Mouse (Mus musculus): ENCODE results near the gene Brms1. TPM values are rescaled to one million over a fixed set of nuclear protein-coding genes. Genes with fewer than 3 reads are reported as not detected.

Gene Brms1
- polyA plus RNA-seq, 1 experiment from 2014 or later: 26.8 TPM

DNA sequence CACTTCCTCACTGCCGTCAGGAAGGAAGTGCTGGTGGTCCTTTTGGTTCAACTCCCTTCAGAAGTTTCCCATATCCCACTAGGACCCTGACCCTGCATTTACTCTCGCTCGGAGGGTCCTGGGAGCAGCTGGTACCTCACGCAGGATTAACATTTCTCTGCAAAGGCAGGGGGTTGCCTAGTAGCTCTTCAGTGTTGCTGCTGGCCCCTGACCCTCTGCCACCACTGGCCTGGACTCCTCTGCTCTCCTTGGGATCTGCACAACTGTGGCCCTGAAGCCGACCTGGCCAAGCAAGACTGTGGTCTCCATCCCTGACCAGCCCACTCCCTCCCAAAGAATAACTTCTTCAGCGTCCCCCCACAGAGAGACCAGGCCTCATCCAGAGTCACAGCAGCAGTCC lies 8.2 kb downstream of the Brms1 start:
- 51% methylated on average over 6 of the region's 6 CpGs for WGBS
- no peak overlapping the region for H3K4me2 ChIP-seq (ENCODE audit: low read length)
- H3K4me1 ChIP-seq (ENCODE audit: control insufficient read depth, insufficient read depth, low read length): peaks cover 10% of the 10 kb centered on the region
- H3K27ac ChIP-seq (ENCODE audit: low read length): no peak overlapping the region
- H3K36me3 ChIP-seq (ENCODE audit: control insufficient read depth, insufficient read depth, low read length): no peaks in the 10 kb centered on the region; the same call in 1 of the 2 replicates
- no peak overlapping the region for H3K4me3 ChIP-seq (ENCODE audit: low read depth, low read length)
- H3K27me3 ChIP-seq (ENCODE audit: control insufficient read depth, insufficient read depth, low read depth, low read length): peaks cover 33% of the 10 kb centered on the region
- H3K9ac ChIP-seq (ENCODE audit: low read depth, low read length): no peak overlapping the region
- no peak for ATAC-seq
- H3K9me3 ChIP-seq (replicated peaks; ENCODE audit: control insufficient read depth, low read length, poor library complexity, severe bottlenecking): no peaks in the 10 kb centered on the region

DNA sequence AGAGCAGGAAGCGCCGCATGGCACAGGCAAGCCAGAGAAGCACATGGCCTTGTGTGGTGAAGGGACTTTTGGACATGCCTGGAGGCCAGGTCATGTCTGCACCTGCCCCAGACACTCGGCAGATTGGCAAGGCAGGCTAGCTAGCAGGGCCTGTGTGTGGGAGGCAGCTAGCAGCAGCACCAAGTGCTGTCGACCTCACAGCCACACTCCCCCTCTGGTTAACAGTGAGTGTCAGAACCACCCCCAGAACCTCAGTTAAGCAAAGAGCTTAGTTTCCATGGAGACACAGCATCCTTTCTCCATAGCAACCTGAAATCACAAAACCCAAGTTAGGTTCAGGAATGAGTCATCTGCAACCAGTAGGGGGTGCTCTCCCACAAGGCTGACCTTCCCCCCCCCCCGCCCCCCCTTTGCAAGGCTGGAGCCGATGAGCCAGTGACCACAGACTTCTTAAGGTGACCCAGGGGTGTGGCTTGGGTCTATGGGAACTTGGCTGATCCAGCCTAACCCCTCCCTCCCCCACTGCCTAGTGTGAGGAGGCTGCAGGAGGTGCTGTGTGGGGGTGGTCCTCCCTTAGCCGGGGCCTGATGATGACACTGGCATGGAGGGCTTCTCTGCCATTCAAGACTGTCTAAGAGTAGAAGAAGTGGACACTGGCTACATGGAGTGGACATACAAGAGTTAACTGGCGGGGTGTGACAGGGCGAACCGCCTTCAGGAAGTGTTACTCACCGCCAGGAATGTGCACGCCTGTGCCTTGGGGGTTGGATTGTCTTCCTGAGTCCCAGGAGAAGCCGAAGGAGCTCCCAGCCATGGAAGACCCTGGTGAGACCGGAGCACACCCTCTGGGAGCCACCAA lies 9.1 kb downstream of the Brms1 start, which contains the start of gene Rin1:
Gene Rin1 (plus strand): TSS at position 435 of the 859 bp plus-strand sequence.
- no peaks in the 10 kb centered on the region; the same call in 1 of the 2 replicates for H3K36me3 ChIP-seq (ENCODE audit: control insufficient read depth, insufficient read depth, low read length)
- H3K4me2 ChIP-seq (ENCODE audit: low read length): peak within 1 kb of the TSS; percentile 12; the same call in 1 of the 2 replicates
- 18% methylated on average over 13 of the region's 14 CpGs for WGBS
- H3K4me1 ChIP-seq (ENCODE audit: control insufficient read depth, insufficient read depth, low read length): peaks cover 10% of the 10 kb centered on the region
- H3K9me3 ChIP-seq (replicated peaks; ENCODE audit: control insufficient read depth, low read length, poor library complexity, severe bottlenecking): no peaks in the 10 kb centered on the region
- H3K9ac ChIP-seq (ENCODE audit: low read depth, low read length): peak within 1 kb of the TSS; percentile 36; the same call in 1 of the 2 replicates
- no peak within 1 kb of the TSS for H3K27ac ChIP-seq (ENCODE audit: low read length)
- H3K4me3 ChIP-seq (ENCODE audit: low read depth, low read length): no peak within 1 kb of the TSS
- peaks cover 35% of the 10 kb centered on the region for H3K27me3 ChIP-seq (ENCODE audit: control insufficient read depth, insufficient read depth, low read depth, low read length)
- ATAC-seq: peak; percentile 60

DNA sequence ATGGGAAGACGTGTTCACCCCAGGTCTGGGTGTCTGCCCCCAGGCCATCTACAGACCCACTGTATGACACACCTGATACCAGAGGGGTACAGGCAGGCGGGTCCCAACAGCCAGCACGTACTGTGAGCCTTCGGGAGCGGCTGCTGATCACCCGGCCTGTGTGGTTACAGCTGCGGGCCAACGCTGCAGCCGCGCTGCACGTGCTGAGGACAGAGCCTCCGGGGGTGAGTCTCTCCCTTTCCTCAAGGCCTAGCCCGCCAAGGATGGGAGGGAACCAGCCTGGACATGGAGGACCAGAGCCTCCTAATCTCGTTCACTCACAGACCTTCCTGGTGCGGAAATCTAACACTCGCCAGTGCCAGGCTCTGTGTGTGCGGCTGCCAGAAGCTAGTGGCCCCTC lies 9.9 kb downstream of the Brms1 start:
- Histone ChIP-seq H3K27ac (ENCODE audit: low read length) (no peak overlapping the region), H3K4me3 (ENCODE audit: low read depth, low read length) (no peak overlapping the region), H3K27me3 (ENCODE audit: control insufficient read depth, insufficient read depth, low read depth, low read length) (peaks cover 35% of the 10 kb centered on the region), H3K9me3 (replicated peaks; ENCODE audit: control insufficient read depth, low read length, poor library complexity, severe bottlenecking) (no peaks in the 10 kb centered on the region), H3K4me1 (ENCODE audit: control insufficient read depth, insufficient read depth, low read length) (peaks cover 10% of the 10 kb centered on the region), H3K9ac (ENCODE audit: low read depth, low read length) (peak overlapping the region; percentile 36; the same call in 1 of the 2 replicates), H3K36me3 (ENCODE audit: control insufficient read depth, insufficient read depth, low read length) (no peaks in the 10 kb centered on the region; the same call in 1 of the 2 replicates), H3K4me2 (ENCODE audit: low read length) (peak overlapping the region; percentile 9; the same call in 1 of the 2 replicates)
- WGBS: 10% methylated on average over 17 of the region's 17 CpGs
- no peak for ATAC-seq

DNA sequence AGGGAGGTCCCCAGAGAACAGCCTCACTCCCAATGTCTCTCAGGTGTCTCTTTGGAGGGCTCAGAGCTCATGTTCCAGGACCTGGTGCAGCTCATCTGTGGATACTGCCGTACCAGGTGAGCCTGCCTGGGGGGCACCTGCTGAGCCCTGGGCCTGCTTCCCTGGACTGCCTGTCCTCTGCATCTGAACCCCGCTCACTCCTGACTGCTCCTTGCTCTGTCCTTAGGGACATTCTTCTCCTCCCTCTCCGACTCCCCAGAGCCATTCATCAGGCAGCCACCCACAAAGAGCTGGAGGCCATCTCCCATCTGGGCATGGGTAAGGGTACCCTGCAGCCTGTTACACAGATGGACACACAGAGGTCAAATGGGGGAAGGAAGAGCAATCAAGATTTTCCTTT lies 10.4 kb downstream of the Brms1 start:
- peaks cover 13% of the 10 kb centered on the region for H3K4me1 ChIP-seq (ENCODE audit: control insufficient read depth, insufficient read depth, low read length)
- WGBS: 43% methylated on average over 3 of the region's 3 CpGs
- no peak overlapping the region for H3K27ac ChIP-seq (ENCODE audit: low read length)
- no peak for ATAC-seq
- H3K4me3 ChIP-seq (ENCODE audit: low read depth, low read length): no peak overlapping the region
- peaks cover 35% of the 10 kb centered on the region for H3K27me3 ChIP-seq (ENCODE audit: control insufficient read depth, insufficient read depth, low read depth, low read length)
- peak overlapping the region; percentile 36; the same call in 1 of the 2 replicates for H3K9ac ChIP-seq (ENCODE audit: low read depth, low read length)
- no peaks in the 10 kb centered on the region; the same call in 1 of the 2 replicates for H3K36me3 ChIP-seq (ENCODE audit: control insufficient read depth, insufficient read depth, low read length)
- no peak overlapping the region for H3K4me2 ChIP-seq (ENCODE audit: low read length)
- no peaks in the 10 kb centered on the region for H3K9me3 ChIP-seq (replicated peaks; ENCODE audit: control insufficient read depth, low read length, poor library complexity, severe bottlenecking)

DNA sequence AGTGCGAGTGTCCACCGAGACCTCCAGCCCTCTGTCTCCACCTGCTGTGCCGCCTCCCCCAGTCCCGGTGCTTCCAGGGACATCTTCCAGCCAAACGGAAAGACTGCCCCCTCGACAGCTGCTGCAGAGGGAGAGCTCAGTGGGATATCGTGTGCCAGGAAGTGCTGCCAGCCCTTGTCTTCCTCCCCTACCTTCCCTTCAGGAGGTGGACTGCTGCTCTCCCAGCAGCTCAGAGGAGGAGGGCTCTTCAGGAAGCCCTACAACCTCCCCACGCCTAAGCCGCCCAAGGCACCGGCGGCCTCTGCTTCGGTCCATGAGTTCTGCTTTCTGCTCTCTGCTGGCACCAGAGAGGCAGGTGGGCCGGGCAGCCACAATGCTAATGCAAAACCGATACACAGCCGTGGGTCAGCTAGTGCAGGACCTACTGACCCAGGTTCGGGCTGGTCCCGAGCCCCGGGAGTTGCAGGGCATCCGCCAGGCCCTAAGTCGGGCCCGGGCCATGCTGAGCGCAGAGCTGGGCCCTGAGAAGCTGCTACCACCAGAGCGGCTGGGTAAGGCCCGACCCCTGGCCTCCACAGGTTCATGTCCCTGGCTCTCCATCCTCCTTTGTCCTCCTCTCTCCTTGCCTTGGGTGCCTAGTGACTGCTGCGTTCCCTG lies 11.1 kb downstream of the Brms1 start:
- H3K36me3 ChIP-seq (ENCODE audit: control insufficient read depth, insufficient read depth, low read length): no peaks in the 10 kb centered on the region; the same call in 1 of the 2 replicates
- H3K4me2 ChIP-seq (ENCODE audit: low read length): no peak overlapping the region
- no peak for ATAC-seq
- peaks cover 35% of the 10 kb centered on the region for H3K27me3 ChIP-seq (ENCODE audit: control insufficient read depth, insufficient read depth, low read depth, low read length)
- no peaks in the 10 kb centered on the region for H3K9me3 ChIP-seq (replicated peaks; ENCODE audit: control insufficient read depth, low read length, poor library complexity, severe bottlenecking)
- no peak overlapping the region for H3K27ac ChIP-seq (ENCODE audit: low read length)
- 34% methylated on average over 25 of the region's 25 CpGs for WGBS
- no peak overlapping the region for H3K4me3 ChIP-seq (ENCODE audit: low read depth, low read length)
- H3K9ac ChIP-seq (ENCODE audit: low read depth, low read length): no peak overlapping the region
- H3K4me1 ChIP-seq (ENCODE audit: control insufficient read depth, insufficient read depth, low read length): peaks cover 13% of the 10 kb centered on the region

DNA sequence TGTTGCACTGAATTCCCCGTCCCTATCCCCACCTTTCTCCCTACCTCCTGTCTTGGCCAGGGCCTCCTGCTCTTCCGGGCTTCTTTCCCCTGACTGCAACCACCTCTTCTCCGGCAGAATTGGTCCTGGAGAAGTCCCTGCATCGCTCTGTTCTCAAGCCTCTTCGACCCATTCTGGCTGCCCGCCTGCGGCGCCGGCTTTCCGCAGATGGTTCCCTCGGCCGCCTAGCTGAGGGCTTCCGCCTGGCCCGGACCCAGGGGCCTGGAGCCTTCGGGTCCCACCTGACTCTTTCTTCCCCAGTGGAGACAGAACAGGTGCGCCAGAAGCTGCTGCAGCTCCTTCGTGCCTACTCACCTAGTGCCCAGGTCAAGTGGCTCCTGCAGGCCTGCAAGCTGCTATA lies 11.7 kb downstream of the Brms1 start:
- WGBS: 59% methylated on average over 17 of the region's 17 CpGs
- no peaks in the 10 kb centered on the region for H3K9me3 ChIP-seq (replicated peaks; ENCODE audit: control insufficient read depth, low read length, poor library complexity, severe bottlenecking)
- peaks cover 13% of the 10 kb centered on the region for H3K4me1 ChIP-seq (ENCODE audit: control insufficient read depth, insufficient read depth, low read length)
- no peak overlapping the region for H3K4me2 ChIP-seq (ENCODE audit: low read length)
- no peak overlapping the region for H3K27ac ChIP-seq (ENCODE audit: low read length)
- H3K27me3 ChIP-seq (ENCODE audit: control insufficient read depth, insufficient read depth, low read depth, low read length): peaks cover 35% of the 10 kb centered on the region
- no peaks in the 10 kb centered on the region; the same call in 1 of the 2 replicates for H3K36me3 ChIP-seq (ENCODE audit: control insufficient read depth, insufficient read depth, low read length)
- no peak overlapping the region for H3K4me3 ChIP-seq (ENCODE audit: low read depth, low read length)
- no peak overlapping the region for H3K9ac ChIP-seq (ENCODE audit: low read depth, low read length)
- no peak for ATAC-seq

DNA sequence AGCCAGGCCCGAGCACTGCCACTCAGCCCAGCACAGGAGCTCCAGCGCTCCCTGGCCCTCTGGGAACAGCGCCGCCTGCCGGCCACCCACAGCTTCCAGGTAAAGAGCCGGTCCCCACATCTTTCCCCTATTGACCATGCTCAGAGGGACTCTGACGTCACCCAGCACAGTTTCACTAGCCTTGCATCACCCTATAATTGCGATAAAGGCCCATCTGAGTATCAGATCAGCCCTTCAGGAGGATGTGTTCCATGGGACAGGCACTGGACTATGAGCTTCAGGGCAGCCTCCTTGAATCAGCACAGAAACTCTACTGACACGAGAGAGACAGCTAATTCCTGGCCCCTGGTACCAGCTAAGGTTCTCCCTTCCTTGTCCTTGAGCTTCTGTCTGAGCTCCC lies 12.8 kb downstream of the Brms1 start:
- H3K9ac ChIP-seq (ENCODE audit: low read depth, low read length): no peak overlapping the region
- H3K27ac ChIP-seq (ENCODE audit: low read length): no peak overlapping the region
- H3K4me3 ChIP-seq (ENCODE audit: low read depth, low read length): no peak overlapping the region
- H3K4me2 ChIP-seq (ENCODE audit: low read length): no peak overlapping the region
- H3K27me3 ChIP-seq (ENCODE audit: control insufficient read depth, insufficient read depth, low read depth, low read length): peaks cover 35% of the 10 kb centered on the region
- H3K36me3 ChIP-seq (ENCODE audit: control insufficient read depth, insufficient read depth, low read length): no peaks in the 10 kb centered on the region
- ATAC-seq: no peak
- H3K9me3 ChIP-seq (replicated peaks; ENCODE audit: control insufficient read depth, low read length, poor library complexity, severe bottlenecking): no peaks in the 10 kb centered on the region
- peaks cover 13% of the 10 kb centered on the region for H3K4me1 ChIP-seq (ENCODE audit: control insufficient read depth, insufficient read depth, low read length)
- 17% methylated on average over 9 of the region's 9 CpGs for WGBS

DNA sequence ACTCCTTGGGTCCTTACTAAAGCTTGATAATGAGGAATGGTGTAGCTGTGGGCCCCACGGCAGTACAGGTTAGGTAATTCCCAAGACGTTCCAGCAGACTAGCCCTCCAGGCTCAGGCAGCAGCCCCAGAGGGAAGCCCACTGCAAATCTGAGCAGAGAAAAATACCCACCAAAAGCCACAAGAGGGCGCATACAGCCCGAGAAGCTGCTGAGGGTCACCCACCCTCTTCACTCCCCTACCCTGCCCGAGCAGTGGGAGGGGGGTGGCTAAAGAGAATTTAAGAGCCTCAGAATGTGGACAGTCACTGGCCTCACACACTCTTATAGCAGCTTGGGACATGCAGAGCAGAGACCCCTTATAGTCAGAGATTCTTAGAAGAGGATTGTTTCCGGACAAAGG lies 15.1 kb downstream of the Brms1 start:
- ATAC-seq: peak; percentile 12; the same call in 1 of the 2 replicates
- Histone ChIP-seq H3K27ac (ENCODE audit: low read length) (no peak overlapping the region), H3K4me1 (ENCODE audit: control insufficient read depth, insufficient read depth, low read length) (peaks cover 3% of the 10 kb centered on the region; the same call in 1 of the 2 replicates), H3K36me3 (ENCODE audit: control insufficient read depth, insufficient read depth, low read length) (no peaks in the 10 kb centered on the region), H3K9ac (ENCODE audit: low read depth, low read length) (no peak overlapping the region), H3K9me3 (replicated peaks; ENCODE audit: control insufficient read depth, low read length, poor library complexity, severe bottlenecking) (no peaks in the 10 kb centered on the region), H3K4me2 (ENCODE audit: low read length) (no peak overlapping the region), H3K27me3 (ENCODE audit: control insufficient read depth, insufficient read depth, low read depth, low read length) (peaks cover 28% of the 10 kb centered on the region), H3K4me3 (ENCODE audit: low read depth, low read length) (no peak overlapping the region)
- 8% methylated on average over 6 of the region's 6 CpGs for WGBS
